Mouse (Mus musculus) frontal cortex, adult 2 months (tissue): ENCODE data around the gene Gin1. TPM values are rescaled to one million over a fixed set of nuclear protein-coding genes. Genes with fewer than 3 reads are reported as not detected.
A peak's percentile ranks its signal among the peaks of the same experiment; 100 is the strongest.

ENCODE experiments used
- DNase-seq, 2 experiments: peaks; one replicate each; pipeline ENCODE4 v3.0.0; 2022; ENCODE audit warnings: low spot score in 1 of 2; ENCODE audit errors: extremely low spot score in 1 of 2
- polyA plus RNA-seq: library from polyadenylated mRNA; depleted of rRNA; stranded (reverse); fragments of >200 nt; gene quantifications from 2 replicates; pipeline ENCODE4 v1.2.3, GENCODE M21; 2012; rRNA removed

Gin1 gene
- polyA plus RNA-seq, 1 experiment = 11.5 TPM

DNA sequence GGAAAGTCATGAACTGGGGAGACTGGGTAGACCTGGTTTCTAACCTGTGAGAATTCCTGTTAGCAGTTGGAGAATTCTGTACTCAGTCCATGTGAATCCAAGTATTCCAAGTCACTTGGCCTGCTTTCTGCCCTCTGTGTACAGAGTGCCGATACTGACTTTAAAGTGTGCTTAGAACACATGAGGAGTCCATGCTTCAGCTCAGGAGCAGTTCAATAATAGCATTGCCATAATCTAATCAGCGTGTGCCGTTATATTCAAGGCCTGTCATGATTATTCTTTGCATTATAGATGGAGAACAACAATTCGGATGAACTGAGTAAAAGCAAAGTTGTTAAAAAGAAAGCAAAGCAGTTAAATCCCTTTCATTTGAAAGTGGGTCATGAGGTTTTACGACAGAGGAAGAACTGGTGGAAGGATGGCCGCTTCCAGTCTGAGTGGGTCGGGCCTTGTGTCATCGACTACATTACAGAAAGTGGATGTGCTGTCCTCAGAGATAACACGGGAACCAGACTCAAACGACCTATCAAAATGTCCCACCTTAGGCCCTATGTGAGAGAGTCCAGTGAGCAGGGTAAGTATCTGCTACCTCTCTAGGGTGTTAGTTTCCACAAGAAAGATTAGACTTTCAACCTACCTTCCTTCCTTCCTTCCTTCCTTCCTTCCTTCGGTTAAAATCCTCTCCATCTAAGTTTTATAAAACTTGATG is 15.9 kb downstream of the Gin1 start:
- DNase-seq = no peak

DNA sequence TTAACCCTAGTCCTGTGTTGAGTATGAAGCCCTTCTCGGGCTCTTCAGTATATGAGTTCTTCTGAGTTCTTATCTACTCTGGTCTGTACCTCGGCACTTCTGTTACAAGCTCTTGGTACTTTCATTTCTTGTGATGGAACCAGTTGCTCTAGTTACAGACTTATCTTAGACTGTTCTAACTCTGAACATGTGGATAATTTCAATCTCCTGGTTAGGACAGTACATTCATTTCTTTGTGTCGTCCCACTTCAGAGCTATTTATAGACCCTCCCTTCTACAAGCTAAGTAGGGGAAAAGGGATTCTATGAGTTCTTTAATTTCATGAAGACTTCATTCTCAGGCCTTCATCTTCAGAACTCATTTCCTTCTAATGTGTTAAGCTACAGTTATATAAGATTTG is 17.7 kb downstream of the Gin1 start:
- DNase-seq = no peak

DNA sequence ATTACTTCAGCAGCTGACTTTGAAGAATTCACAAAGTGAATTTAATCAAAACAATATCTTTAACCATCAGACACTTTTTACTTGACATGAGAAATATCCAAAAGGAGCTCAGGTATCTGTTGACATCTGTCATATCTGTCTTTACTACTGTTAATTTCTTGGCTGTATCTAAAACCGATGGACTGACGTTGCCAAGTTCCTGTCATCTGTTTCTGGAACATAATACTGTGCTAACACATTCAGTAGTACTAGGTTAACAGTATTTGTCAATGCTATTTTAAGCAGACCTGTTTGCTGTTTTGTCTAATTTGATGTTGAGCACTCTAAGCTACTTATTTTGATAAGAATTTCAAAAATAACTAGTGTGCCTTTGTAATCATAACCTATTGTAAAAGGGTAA is 18.5 kb downstream of the Gin1 start:
- DNase-seq = no peak

DNA sequence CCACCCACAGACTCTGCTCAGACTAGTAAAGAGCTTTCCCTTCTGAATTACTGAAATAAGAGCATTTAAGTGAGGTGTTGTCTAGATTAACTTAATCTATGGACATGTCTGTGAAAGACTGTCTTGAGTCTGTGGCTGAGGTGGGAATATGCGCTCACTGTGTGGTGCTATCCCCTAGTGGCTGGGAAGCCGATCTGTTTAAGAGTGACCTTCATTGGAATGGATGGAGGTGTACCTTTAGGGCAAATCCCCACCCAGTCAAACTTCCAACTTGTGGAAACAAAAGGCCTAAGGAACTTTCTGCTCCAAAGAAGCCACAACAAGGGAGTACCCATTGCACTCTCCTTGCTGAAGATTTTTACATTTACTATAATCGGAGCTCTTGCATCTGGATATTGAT is 24.1 kb downstream of the Gin1 start:
- DNase-seq = no peak

DNA sequence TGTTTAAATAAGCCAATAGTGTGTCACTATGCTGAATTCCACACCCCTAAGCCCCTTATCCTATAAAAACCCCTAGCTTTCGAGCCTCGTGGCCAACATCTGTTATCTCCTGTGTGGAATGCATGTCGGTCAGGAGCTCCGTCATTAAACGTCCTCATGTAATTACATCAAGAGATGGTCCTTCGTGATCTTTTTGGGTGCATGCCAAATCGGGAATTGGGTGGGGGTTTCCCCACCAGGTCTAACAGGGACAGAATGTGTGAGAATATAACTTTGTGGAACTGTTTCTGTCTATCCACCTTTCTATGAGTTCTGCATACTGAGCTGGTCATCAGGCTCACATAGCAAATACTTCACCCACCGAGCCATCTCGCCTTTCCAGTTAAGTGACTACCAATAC is 26.0 kb downstream of the Gin1 start:
- no peak for DNase-seq

DNA sequence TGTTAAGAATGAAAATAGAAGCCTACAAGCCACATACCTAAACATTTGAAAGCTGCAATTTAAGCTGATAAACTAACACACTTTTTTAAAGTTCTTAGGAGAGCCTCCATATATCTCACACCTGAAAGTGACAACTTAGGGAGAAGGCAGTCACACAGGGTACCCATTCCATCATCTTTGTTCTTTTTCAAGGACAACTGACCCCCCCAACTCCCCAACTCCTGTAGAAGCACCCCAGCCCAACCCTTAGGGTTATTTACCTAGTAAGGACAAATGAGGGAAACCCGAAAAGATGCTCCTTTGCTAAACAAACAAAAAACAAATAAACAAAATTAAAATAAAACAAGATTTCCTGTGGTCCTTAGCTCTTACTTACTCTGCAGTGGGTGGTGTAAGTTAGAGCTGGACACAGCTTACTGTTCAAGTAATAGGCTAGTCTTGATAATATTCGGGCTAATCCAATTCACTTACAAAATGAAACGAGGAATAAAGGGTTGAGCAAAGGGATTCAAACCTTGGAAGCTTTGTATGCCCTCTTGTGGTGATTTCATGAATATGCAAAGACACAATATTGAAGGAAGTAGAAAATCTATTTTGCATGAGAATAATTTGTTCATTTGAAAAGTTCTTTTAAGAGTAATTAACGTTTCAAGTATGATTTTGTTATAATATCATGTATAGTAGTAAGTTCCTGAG is 32.4 kb downstream of the Gin1 start:
- peak in 1 of 2 experiments; percentile 26 for DNase-seq

DNA sequence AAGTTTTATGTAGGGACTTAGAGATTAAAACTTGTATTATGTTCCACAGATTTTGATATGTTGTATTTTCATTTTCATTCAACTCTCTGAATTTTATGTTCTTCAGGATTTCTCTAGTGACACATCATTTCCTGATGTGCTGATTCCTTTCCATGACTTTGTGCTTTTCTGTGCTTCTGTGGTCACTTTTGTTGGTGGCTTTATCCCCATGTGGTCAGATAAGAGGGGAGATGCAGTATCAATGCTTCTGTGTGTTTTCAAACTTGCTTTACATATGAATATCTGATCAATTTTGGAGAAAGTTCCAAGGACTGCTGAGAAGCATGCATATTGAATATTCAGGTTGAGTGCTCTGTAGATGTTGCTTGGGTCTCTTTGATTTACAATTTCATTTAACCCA is 34.5 kb downstream of the Gin1 start:
- no peak for DNase-seq

DNA sequence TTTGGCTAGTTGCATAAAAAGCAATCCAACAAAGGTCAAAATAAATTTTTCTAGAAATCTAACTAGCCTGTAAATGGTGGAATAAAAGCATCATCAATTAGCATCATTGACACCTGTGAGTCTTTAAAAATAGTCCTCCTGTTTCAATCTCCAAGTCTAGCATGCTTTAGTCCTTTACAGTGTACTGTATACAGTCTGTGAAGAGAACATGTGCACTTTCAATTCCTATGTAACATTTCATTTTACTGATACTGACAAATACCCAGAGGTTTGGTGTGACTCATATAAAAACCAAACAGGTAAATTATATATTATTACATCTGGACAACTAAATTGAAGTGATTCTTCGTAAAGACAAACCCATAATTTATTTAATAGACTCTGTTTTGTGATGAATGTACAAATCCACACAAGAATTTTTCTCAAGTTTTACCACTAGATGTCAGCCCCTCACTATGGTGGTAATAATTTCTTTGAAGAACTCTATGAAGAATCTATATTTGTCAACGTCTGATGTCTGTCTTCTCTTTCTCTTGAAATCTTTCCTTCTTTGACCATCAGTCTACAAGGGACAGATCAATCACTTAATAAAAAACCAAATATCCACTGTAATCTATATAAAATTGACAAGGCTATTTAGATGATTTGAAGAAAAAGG is 39.4 kb downstream of the Gin1 start:
- peak in 1 of 2 experiments; percentile 74 for DNase-seq

DNA sequence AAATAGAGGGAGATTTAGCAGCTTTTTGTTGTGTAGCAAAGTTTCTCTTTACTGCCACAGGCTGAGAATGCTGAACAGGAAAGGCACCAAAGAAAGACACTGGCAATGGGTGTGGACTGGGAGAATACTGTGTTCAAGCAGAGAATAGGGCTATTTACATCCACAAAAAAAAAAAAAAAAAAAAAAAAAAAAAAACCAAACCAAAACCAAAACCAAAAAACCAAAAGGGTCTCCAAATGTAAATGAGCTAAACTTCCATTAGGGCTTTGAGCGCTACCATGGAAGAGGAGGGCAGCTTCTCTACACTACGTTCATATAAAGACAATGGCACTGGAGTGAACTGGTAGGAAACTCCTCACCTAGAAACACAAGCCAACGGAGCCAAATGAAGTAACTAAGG is 51.3 kb downstream of the Gin1 start:
- no peak for DNase-seq

DNA sequence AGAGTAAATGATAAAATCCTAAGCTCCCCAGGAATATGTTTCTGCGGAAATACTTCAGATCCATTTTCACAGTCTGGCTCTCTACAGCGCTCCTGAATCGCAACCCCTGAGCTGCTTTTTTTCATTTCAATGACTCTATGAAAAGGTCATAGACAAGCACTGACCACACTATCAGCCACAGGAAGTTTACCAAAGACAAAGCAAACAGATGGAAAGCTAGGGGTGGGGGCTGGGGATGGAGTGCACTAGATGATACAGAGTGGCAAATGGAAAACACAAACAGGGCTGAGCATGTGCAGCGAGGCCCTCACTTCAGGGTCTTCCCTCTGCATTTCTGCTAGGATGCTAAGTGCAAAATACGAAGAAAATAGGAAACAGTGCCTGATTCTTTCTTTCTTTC is 52.2 kb downstream of the Gin1 start:
- no peak for DNase-seq

DNA sequence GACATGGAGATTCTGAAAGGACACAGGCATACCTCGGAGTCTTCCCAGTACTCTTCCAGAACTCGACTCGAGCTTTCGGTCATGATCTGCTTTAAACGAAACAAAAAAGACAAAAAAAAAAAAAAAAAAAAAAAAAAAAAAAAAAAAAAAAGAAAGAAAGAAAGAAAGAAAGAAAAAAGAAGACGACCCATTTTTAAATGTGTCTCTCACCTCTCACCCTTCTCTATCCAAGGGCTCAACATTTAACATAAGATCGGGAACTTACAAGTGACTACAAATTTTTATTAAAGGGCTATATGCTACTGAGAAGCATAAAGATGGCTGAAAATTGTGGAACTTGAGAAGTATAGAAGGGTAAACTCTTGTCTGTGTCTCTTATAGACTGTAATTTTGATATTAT is 52.9 kb downstream of the Gin1 start:
- no peak for DNase-seq

DNA sequence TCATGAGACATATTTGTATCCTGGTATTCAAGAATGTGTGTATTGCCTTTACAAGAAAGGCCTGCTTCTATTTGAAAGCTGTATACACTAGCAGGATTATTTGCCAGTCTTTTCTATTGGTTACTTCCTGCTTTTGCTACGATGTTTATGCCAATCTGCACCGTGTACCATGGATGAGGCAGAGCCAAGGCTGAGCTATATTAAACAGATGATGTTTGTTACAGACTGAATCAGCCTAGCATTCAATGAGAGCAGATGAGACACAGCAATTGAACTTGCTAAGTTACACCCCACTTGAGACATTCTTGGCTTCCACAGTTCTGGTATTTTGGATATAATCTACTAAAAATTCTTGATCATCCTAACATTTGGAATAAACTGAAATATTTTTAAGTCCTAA is 57.6 kb downstream of the Gin1 start:
- peak; percentile 38 to 49 for DNase-seq

DNA sequence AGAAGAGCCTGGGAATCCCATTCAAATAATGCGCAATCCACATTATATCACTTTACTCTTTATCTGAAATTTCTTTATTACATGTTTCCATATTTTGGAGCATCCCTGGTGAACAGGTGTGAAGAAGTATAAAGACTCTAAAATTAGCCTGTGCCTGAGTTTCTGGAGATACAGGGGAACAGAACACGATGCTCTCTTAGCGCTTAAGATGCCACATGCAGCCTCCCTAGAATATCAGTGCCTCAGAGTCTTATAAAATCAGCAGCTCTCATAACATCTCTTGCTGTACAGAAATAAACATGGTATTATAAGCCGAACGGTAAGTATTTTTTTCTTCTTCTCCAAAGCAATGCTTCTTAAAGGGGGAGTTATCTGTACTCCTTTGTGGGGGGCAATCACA is 58.1 kb downstream of the Gin1 start:
- DNase-seq = no peak

DNA sequence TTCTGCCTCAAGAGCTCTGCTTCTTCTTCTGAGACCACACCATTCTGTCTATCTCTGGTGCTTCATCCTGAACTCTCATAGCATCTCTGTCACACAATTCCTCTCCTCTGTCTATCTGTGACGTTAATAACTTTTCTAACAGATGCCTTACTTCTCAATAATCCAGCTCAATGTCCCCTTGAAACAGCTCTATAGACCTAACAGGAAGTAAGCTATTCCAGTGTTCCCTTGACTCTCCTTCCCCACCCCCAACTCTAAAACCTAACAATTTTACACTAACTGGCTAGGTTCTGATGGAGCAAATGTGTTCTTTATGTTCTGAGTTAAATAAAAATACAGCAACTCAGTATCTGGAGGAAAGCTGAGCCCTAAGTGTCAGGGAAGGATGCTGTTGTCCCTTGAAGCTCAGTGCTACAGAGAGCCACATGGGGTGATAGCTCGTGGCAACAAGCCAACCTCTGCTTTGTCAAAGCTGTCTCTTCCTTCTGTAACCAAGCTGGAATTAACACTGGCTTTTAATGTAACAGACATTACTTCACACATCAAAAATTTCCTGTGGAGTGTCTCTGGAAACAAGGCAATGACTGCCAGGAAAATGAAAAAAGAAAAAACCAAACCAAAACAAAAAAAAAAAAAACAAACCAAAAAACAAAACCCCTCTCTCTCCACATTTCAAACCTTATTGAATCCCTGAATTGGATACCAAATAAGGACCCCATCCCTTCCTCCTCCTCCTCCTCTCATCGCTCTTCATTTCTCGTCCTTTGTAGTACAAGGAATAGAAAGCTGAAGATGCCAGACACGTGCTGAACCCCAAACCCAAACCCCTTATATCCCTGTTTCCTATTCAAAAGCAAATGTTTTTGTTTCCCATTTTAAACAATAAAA is 63.7 kb downstream of the Gin1 start:
- DNase-seq = peak in 1 of 2 experiments; percentile 44

DNA sequence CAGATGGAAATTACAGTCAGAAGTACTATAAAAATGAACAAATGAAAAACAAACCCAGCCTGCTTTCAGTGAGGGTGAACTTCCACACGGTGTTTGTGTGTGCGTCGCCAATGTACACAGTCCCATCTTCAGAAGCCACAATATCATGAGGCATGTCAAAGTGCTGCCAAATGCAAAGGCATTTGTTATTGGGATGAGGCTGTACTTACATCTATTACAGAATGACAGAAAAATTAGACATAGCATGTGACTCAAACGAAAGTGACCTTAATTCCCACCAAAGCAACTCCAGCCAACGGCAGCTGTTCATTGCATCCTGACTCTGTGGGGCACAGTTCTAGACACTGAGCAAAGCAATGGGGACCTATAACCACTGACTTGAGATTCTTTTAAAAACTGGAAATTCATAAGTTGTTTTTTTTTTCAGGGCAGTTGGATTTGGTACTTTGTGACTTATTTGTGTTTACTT is 64.4 kb downstream of the Gin1 start:
- DNase-seq = no peak

Other genes with a start within 250 kb of the Gin1 start
- gene D1Ertd622e, start 108.1 kb upstream of the Gin1 start, polyA plus RNA-seq = 54.9 and 58.6 TPM in 2 replicates
- gene Ppip5k2, start 239 bp downstream of the Gin1 start, polyA plus RNA-seq = 18.6 TPM in 2 replicates